Mouse (Mus musculus) spleen, adult 2 months (tissue): ENCODE measurements at regions not wholly inside any gene's neighbourhood (a gene's known extent, or its start where the extent isn't known, plus 50 kb on each side); places are given as distances from the start of the nearest gene placed in this dataset.

ENCODE experiments used
- DNase-seq, 2 experiments: peaks; one replicate each; pipeline versions ENCODE4 v3.0.0 to v3.0.0-alpha.2; 2012 to 2021; ENCODE audit warnings: low spot score in 2 of 2, low read depth in 1 of 2
- H3K27ac ChIP-seq: fragments of 200-500 bp; 2 replicates; pipeline ENCODE4 v1.5.1; 2012; ENCODE audit warnings: low read length, inconsistent platforms; ENCODE audit not compliant: insufficient read depth
- H3K27me3 ChIP-seq: fragments of 200-500 bp; 2 replicates; pipeline ENCODE4 v1.6.1; 2012; ENCODE audit warnings: mild to moderate bottlenecking, moderate library complexity, low read length, inconsistent platforms; ENCODE audit not compliant: control insufficient read depth, insufficient read depth
- H3K36me3 ChIP-seq: fragments of 200-500 bp; 2 replicates; pipeline ENCODE4 v1.6.1; 2012; ENCODE audit warnings: mild to moderate bottlenecking, low read length, inconsistent platforms; ENCODE audit not compliant: control insufficient read depth, insufficient read depth
- H3K4me1 ChIP-seq: fragments of 200-500 bp; 2 replicates; pipeline ENCODE4 v1.6.1; 2011; ENCODE audit warnings: inconsistent platforms; ENCODE audit not compliant: control insufficient read depth, insufficient read depth, insufficient read length
- H3K4me3 ChIP-seq: fragments of 200-500 bp; 2 replicates; pipeline ENCODE4 v1.5.1; 2011; ENCODE audit warnings: mild to moderate bottlenecking, inconsistent platforms; ENCODE audit not compliant: insufficient read depth, insufficient read length; ENCODE audit errors: extremely low read depth
- CTCF ChIP-seq: fragments of 200-500 bp; IDR thresholded peaks from 2 replicates; pipeline ENCODE4 v1.5.1; 2011; ENCODE audit warnings: mild to moderate bottlenecking, inconsistent platforms; ENCODE audit not compliant: insufficient read depth, insufficient read length, insufficient replicate concordance; ENCODE audit errors: extremely low read depth
- POLR2A ChIP-seq: fragments of 200-500 bp; IDR thresholded peaks from 2 replicates; pipeline ENCODE4 v1.6.1; 2011; ENCODE audit warnings: low read depth, low read length, inconsistent platforms
- WGBS: fragments of 180-500 bp; shearing (Covaris S2); methylation state at CpG from one replicate; pipeline ENCODE4 v1.1.7; 2018; 5-methylcytosine and 5-hydroxymethylcytosine counted together

DNA sequence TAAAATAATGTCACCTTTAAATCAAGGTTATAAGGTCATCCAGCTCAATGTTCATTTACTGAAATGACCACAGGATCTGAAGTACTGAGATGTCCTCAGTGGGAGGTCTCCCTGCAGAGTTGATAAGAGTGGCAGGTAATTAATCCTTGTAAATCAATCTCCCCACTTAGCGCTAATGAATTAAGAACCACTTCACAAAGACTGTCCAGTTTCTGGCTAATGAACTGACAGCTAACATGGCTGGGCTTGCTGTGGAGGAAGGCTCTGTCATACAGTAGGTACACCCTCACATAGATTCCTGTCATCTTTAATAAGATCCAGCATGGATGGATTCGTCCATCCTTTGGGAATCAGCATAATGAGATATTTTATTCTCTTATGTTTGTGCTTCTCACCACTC is 297.7 kb upstream of the Nmur2 start:
- H3K36me3 ChIP-seq: no peaks in the 10 kb centered on the region
- no peak overlapping the region for H3K4me3 ChIP-seq
- no peaks in the 10 kb centered on the region for H3K4me1 ChIP-seq
- 84% methylated on average over 2 of the region's 2 CpGs for WGBS
- no peak for DNase-seq
- no peaks in the 10 kb centered on the region for H3K27me3 ChIP-seq
- TF ChIP-seq POLR2A (no peak), CTCF (no peak)
- no peak overlapping the region for H3K27ac ChIP-seq

DNA sequence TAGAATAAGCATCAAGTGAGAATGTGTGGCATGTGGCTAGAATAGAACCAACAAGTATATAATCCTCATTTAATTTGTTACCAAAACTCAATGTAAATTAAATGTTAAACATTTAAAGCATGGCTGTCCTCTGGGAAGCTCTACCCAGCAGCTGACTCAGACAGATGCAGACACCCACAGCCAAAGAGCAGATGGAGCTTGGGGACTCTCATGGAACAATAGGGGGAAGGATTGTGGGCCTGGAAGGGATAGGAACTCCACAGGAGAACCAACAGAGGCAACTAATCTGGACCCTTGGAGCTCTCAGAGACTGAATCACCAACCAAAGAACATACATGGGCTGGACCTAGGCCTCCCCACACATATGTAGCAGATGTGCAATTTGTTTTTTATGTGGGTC is 295.1 kb upstream of the Nmur2 start:
- Histone ChIP-seq H3K4me1 (no peaks in the 10 kb centered on the region), H3K27ac (no peak overlapping the region), H3K4me3 (no peak overlapping the region), H3K27me3 (no peaks in the 10 kb centered on the region), H3K36me3 (no peaks in the 10 kb centered on the region)
- no peak for TF ChIP-seq CTCF
- no peak for TF ChIP-seq POLR2A
- no peak for DNase-seq

DNA sequence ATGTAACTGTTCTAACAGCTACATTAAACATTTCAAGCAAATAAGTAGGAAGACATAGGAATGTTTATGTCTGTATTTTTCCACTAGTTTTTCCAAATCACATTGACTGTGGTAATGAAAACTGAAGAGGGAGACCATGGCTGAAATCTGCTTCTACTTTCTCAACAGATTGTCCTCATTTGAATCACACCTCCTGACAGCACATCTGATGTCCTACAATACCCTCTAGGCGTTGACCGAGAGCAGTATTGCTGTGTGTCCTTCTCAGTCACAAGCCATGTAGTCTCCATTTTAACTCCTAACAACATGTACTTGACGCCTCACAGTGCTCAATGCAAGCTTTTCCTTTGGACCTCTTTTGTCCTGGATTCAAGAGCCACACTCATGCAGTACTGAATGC is 279.5 kb upstream of the Nmur2 start:
- H3K36me3 ChIP-seq: no peaks in the 10 kb centered on the region
- no peaks in the 10 kb centered on the region for H3K27me3 ChIP-seq
- TF ChIP-seq POLR2A (no peak), CTCF (no peak)
- no peak overlapping the region for H3K27ac ChIP-seq
- no peak for DNase-seq
- 81% methylated on average over 3 of the region's 3 CpGs for WGBS
- no peaks in the 10 kb centered on the region for H3K4me1 ChIP-seq
- H3K4me3 ChIP-seq: no peak overlapping the region

DNA sequence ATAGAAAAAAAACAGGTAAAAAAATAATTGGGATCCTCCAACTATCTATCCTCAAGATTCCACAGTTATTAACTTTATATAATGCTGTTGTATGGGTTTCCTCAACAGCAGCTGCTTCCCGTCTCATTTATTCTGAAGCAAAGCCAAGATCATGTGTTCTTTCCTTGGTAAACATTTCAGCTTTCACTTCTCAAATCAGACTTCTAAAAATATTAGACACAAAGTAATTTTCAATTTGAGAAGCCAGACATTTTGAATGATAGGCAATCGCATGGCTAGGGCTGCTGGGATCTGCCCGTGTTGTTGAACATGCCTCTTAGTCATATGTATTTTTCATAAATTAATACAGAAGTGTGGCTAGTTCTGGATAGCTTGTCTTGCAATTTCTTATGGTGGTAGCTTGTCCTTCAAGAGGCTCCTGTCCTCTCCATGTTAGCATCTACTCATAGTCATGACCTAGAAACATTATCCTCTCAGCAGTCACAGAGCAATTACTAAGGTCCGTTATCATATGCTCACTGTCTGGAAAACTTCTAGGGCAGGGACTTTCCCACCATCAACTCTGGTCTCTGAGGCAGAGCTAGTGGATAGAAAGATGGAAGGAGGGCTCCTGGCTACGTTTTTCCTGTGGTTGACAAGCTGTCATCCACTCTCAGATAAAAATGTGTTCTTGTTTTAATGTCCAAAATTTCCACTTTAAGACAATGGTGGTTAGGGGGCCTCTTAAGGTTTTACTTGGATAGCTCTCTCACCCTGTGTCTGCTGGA is 274.6 kb upstream of the Nmur2 start:
- H3K4me3 ChIP-seq: no peak overlapping the region
- TF ChIP-seq POLR2A (no peak), CTCF (no peak)
- no peaks in the 10 kb centered on the region for H3K27me3 ChIP-seq
- no peak for DNase-seq
- H3K4me1 ChIP-seq: no peaks in the 10 kb centered on the region
- 65% methylated on average over 5 of the region's 5 CpGs for WGBS
- H3K36me3 ChIP-seq: no peaks in the 10 kb centered on the region
- no peak overlapping the region for H3K27ac ChIP-seq

GRCm38 (mm10) chr11:56309549-56309948 is 268.7 kb upstream of the Nmur2 start:
- TF ChIP-seq CTCF: no peak
- no peak for TF ChIP-seq POLR2A
- no peak overlapping the region for H3K4me3 ChIP-seq
- 88% methylated on average over 1 of the region's 1 CpGs for WGBS

GRCm38 (mm10) chr11:56308383-56309105 is 267.7 kb upstream of the Nmur2 start:
- Histone ChIP-seq H3K4me3 (no peak overlapping the region), H3K4me1 (no peaks in the 10 kb centered on the region), H3K36me3 (no peaks in the 10 kb centered on the region), H3K27me3 (no peaks in the 10 kb centered on the region), H3K27ac (no peak overlapping the region)
- WGBS: 93% methylated on average over 5 of the region's 5 CpGs
- no peak for DNase-seq
- TF ChIP-seq POLR2A (no peak), CTCF (no peak)

More at GRCm38 (mm10) chr11:56309549-56309948, 268.7 kb upstream of the Nmur2 start:
- Histone ChIP-seq H3K36me3 (no peaks in the 10 kb centered on the region), H3K27me3 (no peaks in the 10 kb centered on the region), H3K4me1 (no peaks in the 10 kb centered on the region), H3K27ac (no peak overlapping the region)
- DNase-seq: no peak

DNA sequence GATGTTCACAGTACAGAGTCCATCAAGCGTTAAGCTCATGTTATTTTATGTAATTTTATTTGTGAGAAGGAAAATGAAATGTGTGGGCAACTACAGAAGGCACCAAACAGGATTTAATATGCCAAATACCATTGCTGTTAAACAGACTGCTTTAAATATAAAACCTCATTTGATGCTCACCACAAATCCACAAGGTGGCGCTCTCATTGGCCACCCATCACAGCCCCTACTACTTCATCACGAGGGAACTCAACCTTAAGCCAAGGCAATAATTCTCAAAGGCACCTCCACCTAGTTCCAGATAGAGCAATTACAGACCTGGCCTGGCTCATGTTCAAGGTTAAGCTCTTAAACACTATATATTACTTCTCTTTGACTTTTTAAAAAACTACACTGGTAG is 266.2 kb upstream of the Nmur2 start:
- H3K4me1 ChIP-seq: no peaks in the 10 kb centered on the region
- H3K27me3 ChIP-seq: no peaks in the 10 kb centered on the region
- WGBS: 39% methylated on average over 3 of the region's 3 CpGs
- no peaks in the 10 kb centered on the region for H3K36me3 ChIP-seq
- H3K27ac ChIP-seq: no peak overlapping the region
- TF ChIP-seq POLR2A (no peak), CTCF (no peak)
- DNase-seq: no peak
- H3K4me3 ChIP-seq: no peak overlapping the region
